Mouse (Mus musculus): ENCODE results near the gene 1110017D15Rik. TPM values are rescaled to one million over a fixed set of nuclear protein-coding genes. Genes with fewer than 3 reads are reported as not detected.

1110017D15Rik gene
- polyA plus RNA-seq, 1 experiment from 2014 or later, result 11.1 TPM

GRCm38 (mm10) chr4:41522136-41522535 is 5.0 kb upstream of the 1110017D15Rik start:
- no peak overlapping the region for H3K9ac ChIP-seq (replicated peaks; ENCODE audit: low read depth, low read length)
- H3K4me2 ChIP-seq (ENCODE audit: low read length), result no peak overlapping the region
- no peaks in the 10 kb centered on the region for H3K27me3 ChIP-seq (replicated peaks; ENCODE audit: control insufficient read depth, insufficient read depth, low read length)
- H3K27ac ChIP-seq (ENCODE audit: low read length), result no peak overlapping the region
- no peak overlapping the region for H3K4me3 ChIP-seq (replicated peaks; ENCODE audit: low read length)
- H3K36me3 ChIP-seq (ENCODE audit: control insufficient read depth, insufficient read depth), result 0 out of 2 replicates have a peak, but pooled peaks cover 2% of the 10 kb centered on the region
- no peak for ATAC-seq
- peaks cover 8% of the 10 kb centered on the region for H3K4me1 ChIP-seq (replicated peaks; ENCODE audit: control insufficient read depth, insufficient read depth, low read length)
- no peaks in the 10 kb centered on the region for H3K9me3 ChIP-seq (ENCODE audit: control insufficient read depth, low read length)
- 32% methylated on average over 6 of the region's 6 CpGs for WGBS

- ATAC-seq, result no peak
- H3K4me3 ChIP-seq (replicated peaks; ENCODE audit: low read length), result no peak overlapping the region
- no peaks in the 10 kb centered on the region for H3K9me3 ChIP-seq (ENCODE audit: control insufficient read depth, low read length)
- no peaks in the 10 kb centered on the region; the same call in 1 of the 2 replicates for H3K4me1 ChIP-seq (replicated peaks; ENCODE audit: control insufficient read depth, insufficient read depth, low read length)
- H3K9ac ChIP-seq (replicated peaks; ENCODE audit: low read depth, low read length), result no peak overlapping the region
- H3K27ac ChIP-seq (ENCODE audit: low read length), result no peak overlapping the region
- H3K4me2 ChIP-seq (ENCODE audit: low read length), result no peak overlapping the region
- H3K27me3 ChIP-seq (replicated peaks; ENCODE audit: control insufficient read depth, insufficient read depth, low read length), result no peaks in the 10 kb centered on the region
- 0 out of 2 replicates have a peak, but pooled peaks cover 2% of the 10 kb centered on the region for H3K36me3 ChIP-seq (ENCODE audit: control insufficient read depth, insufficient read depth)
- WGBS, result 47% methylated on average over 14 of the region's 14 CpGs
These were observed 3.5 kb upstream of the 1110017D15Rik start for GRCm38 (mm10) chr4:41520641-41521040.

DNA sequence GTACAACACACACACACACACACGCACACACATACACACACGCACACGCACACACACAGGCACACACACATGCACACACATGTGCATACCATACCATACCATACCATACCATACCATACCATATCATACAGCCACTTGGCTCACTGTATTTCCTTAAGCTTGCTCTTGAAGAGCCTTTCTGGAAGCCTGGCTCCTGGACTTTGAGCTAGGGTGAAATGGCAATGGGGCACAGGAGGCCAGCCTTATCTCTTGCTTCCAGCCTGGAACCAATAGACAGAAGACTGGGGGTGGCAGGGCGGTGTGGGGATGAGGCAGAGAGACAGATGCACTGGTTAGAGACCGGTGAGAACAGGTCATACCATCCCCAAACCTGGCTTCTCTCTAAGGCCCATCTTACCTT is 2.1 kb upstream of the 1110017D15Rik start:
- Histone ChIP-seq H3K4me2 (ENCODE audit: low read length) (no peak overlapping the region), H3K27me3 (replicated peaks; ENCODE audit: control insufficient read depth, insufficient read depth, low read length) (no peaks in the 10 kb centered on the region), H3K4me1 (replicated peaks; ENCODE audit: control insufficient read depth, insufficient read depth, low read length) (no peaks in the 10 kb centered on the region; the same call in 1 of the 2 replicates), H3K4me3 (replicated peaks; ENCODE audit: low read length) (no peak overlapping the region), H3K36me3 (ENCODE audit: control insufficient read depth, insufficient read depth) (0 out of 2 replicates have a peak, but pooled peaks cover 2% of the 10 kb centered on the region), H3K9ac (replicated peaks; ENCODE audit: low read depth, low read length) (no peak overlapping the region), H3K27ac (ENCODE audit: low read length) (no peak overlapping the region), H3K9me3 (ENCODE audit: control insufficient read depth, low read length) (no peaks in the 10 kb centered on the region)
- 95% methylated on average over 5 of the region's 5 CpGs for WGBS
- no peak for ATAC-seq

- 85% methylated on average over 7 of the region's 7 CpGs for WGBS
- no peak overlapping the region for H3K4me2 ChIP-seq (ENCODE audit: low read length)
- no peak overlapping the region for H3K27ac ChIP-seq (ENCODE audit: low read length)
- no peak overlapping the region for H3K9ac ChIP-seq (replicated peaks; ENCODE audit: low read depth, low read length)
- no peak for ATAC-seq
- 0 out of 2 replicates have a peak, but pooled peaks cover 2% of the 10 kb centered on the region for H3K36me3 ChIP-seq (ENCODE audit: control insufficient read depth, insufficient read depth)
- peaks cover 4% of the 10 kb centered on the region for H3K4me1 ChIP-seq (replicated peaks; ENCODE audit: control insufficient read depth, insufficient read depth, low read length)
- H3K27me3 ChIP-seq (replicated peaks; ENCODE audit: control insufficient read depth, insufficient read depth, low read length), result no peaks in the 10 kb centered on the region
- no peak overlapping the region for H3K4me3 ChIP-seq (replicated peaks; ENCODE audit: low read length)
- H3K9me3 ChIP-seq (ENCODE audit: control insufficient read depth, low read length), result no peaks in the 10 kb centered on the region
These were observed 1.2 kb upstream of the 1110017D15Rik start for GRCm38 (mm10) chr4:41518349-41518748.

- WGBS, result 27% methylated on average over 8 of the region's 8 CpGs
- Histone ChIP-seq H3K9ac (replicated peaks; ENCODE audit: low read depth, low read length) (no peak overlapping the region), H3K4me1 (replicated peaks; ENCODE audit: control insufficient read depth, insufficient read depth, low read length) (peaks cover 7% of the 10 kb centered on the region), H3K4me3 (replicated peaks; ENCODE audit: low read length) (no peak overlapping the region), H3K27ac (ENCODE audit: low read length) (no peak overlapping the region), H3K4me2 (ENCODE audit: low read length) (no peak overlapping the region), H3K36me3 (ENCODE audit: control insufficient read depth, insufficient read depth) (0 out of 2 replicates have a peak, but pooled peaks cover 2% of the 10 kb centered on the region), H3K9me3 (ENCODE audit: control insufficient read depth, low read length) (no peaks in the 10 kb centered on the region), H3K27me3 (replicated peaks; ENCODE audit: control insufficient read depth, insufficient read depth, low read length) (0 out of 2 replicates have a peak, but pooled peaks cover under 1% of the 10 kb centered on the region)
- ATAC-seq, result no peak
These were observed 3.4 kb downstream of the 1110017D15Rik start for GRCm38 (mm10) chr4:41513714-41514113.

GRCm38 (mm10) chr4:41513309-41513708 is 3.8 kb downstream of the 1110017D15Rik start:
- H3K9ac ChIP-seq (replicated peaks; ENCODE audit: low read depth, low read length), result no peak overlapping the region
- peaks cover 7% of the 10 kb centered on the region for H3K4me1 ChIP-seq (replicated peaks; ENCODE audit: control insufficient read depth, insufficient read depth, low read length)
- no peak overlapping the region for H3K27ac ChIP-seq (ENCODE audit: low read length)
- H3K9me3 ChIP-seq (ENCODE audit: control insufficient read depth, low read length), result no peaks in the 10 kb centered on the region
- H3K4me2 ChIP-seq (ENCODE audit: low read length), result no peak overlapping the region
- 0 out of 2 replicates have a peak, but pooled peaks cover 2% of the 10 kb centered on the region for H3K27me3 ChIP-seq (replicated peaks; ENCODE audit: control insufficient read depth, insufficient read depth, low read length)
- H3K4me3 ChIP-seq (replicated peaks; ENCODE audit: low read length), result no peak overlapping the region
- 14% methylated on average over 4 of the region's 4 CpGs for WGBS
- H3K36me3 ChIP-seq (ENCODE audit: control insufficient read depth, insufficient read depth), result no peaks in the 10 kb centered on the region
- peak; percentile 49 for ATAC-seq

GRCm38 (mm10) chr4:41507998-41508397 is 9.1 kb downstream of the 1110017D15Rik start:
- Histone ChIP-seq H3K27me3 (replicated peaks; ENCODE audit: control insufficient read depth, insufficient read depth, low read length) (0 out of 2 replicates have a peak, but pooled peaks cover 2% of the 10 kb centered on the region), H3K4me3 (replicated peaks; ENCODE audit: low read length) (no peak overlapping the region), H3K4me2 (ENCODE audit: low read length) (peak overlapping the region; percentile 91), H3K9ac (replicated peaks; ENCODE audit: low read depth, low read length) (no peak overlapping the region), H3K9me3 (ENCODE audit: control insufficient read depth, low read length) (no peaks in the 10 kb centered on the region), H3K4me1 (replicated peaks; ENCODE audit: control insufficient read depth, insufficient read depth, low read length) (peaks cover 19% of the 10 kb centered on the region), H3K27ac (ENCODE audit: low read length) (no peak overlapping the region), H3K36me3 (ENCODE audit: control insufficient read depth, insufficient read depth) (no peaks in the 10 kb centered on the region)
- no peak for ATAC-seq
- 50% methylated on average over 7 of the region's 7 CpGs for WGBS

DNA sequence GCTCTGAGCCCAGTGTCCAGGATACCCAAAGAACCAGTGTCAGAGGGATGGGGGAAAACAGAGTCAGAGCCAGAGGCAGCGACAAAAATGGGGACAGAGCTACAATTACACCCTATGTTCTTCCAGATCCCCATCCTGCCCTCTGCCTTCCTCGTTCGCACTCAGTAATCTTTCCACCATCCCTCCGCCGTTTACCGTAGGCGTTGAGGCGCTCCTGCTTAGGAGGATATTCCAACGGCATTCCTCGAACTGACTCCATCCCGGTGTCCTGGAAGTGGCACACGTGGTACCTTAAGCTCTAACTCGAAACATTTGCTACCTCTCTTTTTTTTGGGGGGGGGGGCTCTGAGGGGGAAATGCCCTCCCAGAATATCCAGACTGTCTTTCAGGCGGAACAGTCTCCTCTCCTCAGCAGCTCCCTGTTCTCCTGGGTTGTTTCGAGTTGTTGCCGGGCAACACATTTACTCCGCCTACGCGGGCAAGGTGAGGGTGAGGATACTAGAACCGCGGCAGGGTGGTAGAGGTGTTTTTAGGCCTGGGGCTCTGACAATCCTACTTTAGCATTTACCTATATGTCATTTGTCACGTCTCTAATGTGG is 9.7 kb downstream of the 1110017D15Rik start:
- Histone ChIP-seq H3K27me3 (replicated peaks; ENCODE audit: control insufficient read depth, insufficient read depth, low read length) (0 out of 2 replicates have a peak, but pooled peaks cover 2% of the 10 kb centered on the region), H3K4me1 (replicated peaks; ENCODE audit: control insufficient read depth, insufficient read depth, low read length) (peaks cover 24% of the 10 kb centered on the region), H3K36me3 (ENCODE audit: control insufficient read depth, insufficient read depth) (no peaks in the 10 kb centered on the region), H3K9ac (replicated peaks; ENCODE audit: low read depth, low read length) (peak overlapping the region; percentile 83), H3K27ac (ENCODE audit: low read length) (peak overlapping the region; percentile 68), H3K4me3 (replicated peaks; ENCODE audit: low read length) (peak overlapping the region; percentile 62), H3K9me3 (ENCODE audit: control insufficient read depth, low read length) (no peaks in the 10 kb centered on the region), H3K4me2 (ENCODE audit: low read length) (peak overlapping the region; percentile 91)
- peak; percentile 29 for ATAC-seq
- WGBS, result 2% methylated on average over 22 of the region's 22 CpGs

GRCm38 (mm10) chr4:41506906-41507305 is 10.2 kb downstream of the 1110017D15Rik start:
- peak; percentile 82 for ATAC-seq
- H3K4me3 ChIP-seq (replicated peaks; ENCODE audit: low read length), result peak overlapping the region; percentile 62
- no peaks in the 10 kb centered on the region for H3K36me3 ChIP-seq (ENCODE audit: control insufficient read depth, insufficient read depth)
- WGBS, result under 1% methylated on average over 29 of the region's 29 CpGs
- peak overlapping the region; percentile 68 for H3K27ac ChIP-seq (ENCODE audit: low read length)
- peak overlapping the region; percentile 91 for H3K4me2 ChIP-seq (ENCODE audit: low read length)
- H3K27me3 ChIP-seq (replicated peaks; ENCODE audit: control insufficient read depth, insufficient read depth, low read length), result 0 out of 2 replicates have a peak, but pooled peaks cover 2% of the 10 kb centered on the region
- H3K9ac ChIP-seq (replicated peaks; ENCODE audit: low read depth, low read length), result peak overlapping the region; percentile 83
- H3K4me1 ChIP-seq (replicated peaks; ENCODE audit: control insufficient read depth, insufficient read depth, low read length), result peaks cover 28% of the 10 kb centered on the region
- no peaks in the 10 kb centered on the region for H3K9me3 ChIP-seq (ENCODE audit: control insufficient read depth, low read length)

Measured in forebrain, embryonic 16.5 days (tissue).